Mouse (Mus musculus) embryo, embryonic 10.5 days (tissue): ENCODE data around the gene Rab13.
"Not testable (repeated sequence)": the region's sequence is repeated elsewhere in the genome, so short reads cannot be mapped to it uniquely, and the experiment has no call there.

Experiments
- DNase-seq: peaks from one replicate; pipeline ENCODE4 v3.0.0-alpha.2; 2015; ENCODE audit warnings: low spot score

Rab13 gene

DNA sequence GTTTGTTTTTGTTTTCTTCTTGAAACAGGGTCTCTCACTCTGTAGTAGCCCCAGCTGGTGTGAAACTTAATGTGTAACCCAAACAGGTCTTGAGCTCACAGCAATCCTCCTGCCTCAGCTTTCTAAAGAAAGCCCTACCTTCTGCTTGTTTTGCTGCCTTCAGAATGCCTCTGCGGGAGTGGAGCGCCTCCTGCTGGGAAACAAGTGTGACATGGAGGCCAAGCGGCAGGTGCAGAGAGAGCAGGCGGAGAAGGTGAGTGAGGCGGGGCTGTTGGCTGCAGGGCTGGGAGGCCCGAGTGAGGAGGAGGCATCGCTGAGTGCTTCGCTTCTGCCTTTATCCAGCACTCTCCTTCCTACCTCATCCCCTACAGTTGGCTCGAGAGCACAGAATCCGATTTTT is 10.8 kb downstream of the Rab13 start:
- DNase-seq = no peak

- no peak for DNase-seq
Measured at GRCm38 (mm10) chr3:90231075-90231474, 17.6 kb downstream of the Rab13 start.

GRCm38 (mm10) chr3:90231507-90232333 is 18.2 kb downstream of the Rab13 start, which contains the start of gene Jtb:
Jtb (plus strand) TSS chr3:90231597.
- DNase-seq = peak; percentile 96

- no peak for DNase-seq
Measured at GRCm38 (mm10) chr3:90241251-90241650, 27.8 kb downstream of the Rab13 start.

- DNase-seq = no peak
Measured at GRCm38 (mm10) chr3:90241669-90242358, 28.3 kb downstream of the Rab13 start.

GRCm38 (mm10) chr3:90242984-90243775 is 29.7 kb downstream of the Rab13 start, which contains the start of gene Creb3l4:
Creb3l4 (minus strand) TSS chr3:90243512.
- peak; percentile 87 for DNase-seq

DNA sequence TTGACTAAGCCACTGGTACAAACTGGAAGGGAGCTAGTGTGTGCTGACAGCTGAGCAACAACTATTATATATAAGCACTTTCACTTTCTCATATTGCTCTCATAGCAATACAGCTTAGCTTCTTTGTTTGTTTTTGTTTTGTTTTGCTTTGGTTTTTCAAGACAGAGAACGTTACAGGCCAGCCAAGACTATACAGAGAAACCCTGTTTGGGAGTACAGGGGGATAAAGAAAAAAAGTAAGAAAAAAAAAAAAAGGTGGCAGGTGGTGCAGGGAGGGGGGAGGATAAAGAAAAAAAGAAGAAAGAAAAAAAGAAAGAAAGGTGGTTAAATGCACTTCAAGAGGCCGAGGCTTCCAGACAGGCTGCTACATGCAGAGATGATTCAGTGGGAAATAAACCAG is 31.9 kb downstream of the Rab13 start:
- DNase-seq = no peak

DNA sequence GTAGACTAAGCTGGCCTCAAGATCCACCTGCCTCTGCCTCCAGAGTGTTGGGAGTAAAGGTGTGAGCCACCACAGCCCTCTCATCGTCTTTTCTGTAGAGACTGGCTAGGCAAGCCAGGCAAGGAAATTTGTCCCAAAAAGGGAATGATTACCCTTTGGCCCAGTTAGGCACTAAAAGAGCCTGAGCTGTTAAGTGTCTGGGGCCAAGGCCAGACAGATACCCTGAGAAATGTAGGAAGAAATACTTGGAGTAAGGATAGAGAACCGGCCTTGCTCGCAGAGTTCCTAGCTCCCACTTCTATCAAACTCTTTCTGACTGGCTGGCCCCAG is 34.1 kb downstream of the Rab13 start:
- DNase-seq = no peak

DNA sequence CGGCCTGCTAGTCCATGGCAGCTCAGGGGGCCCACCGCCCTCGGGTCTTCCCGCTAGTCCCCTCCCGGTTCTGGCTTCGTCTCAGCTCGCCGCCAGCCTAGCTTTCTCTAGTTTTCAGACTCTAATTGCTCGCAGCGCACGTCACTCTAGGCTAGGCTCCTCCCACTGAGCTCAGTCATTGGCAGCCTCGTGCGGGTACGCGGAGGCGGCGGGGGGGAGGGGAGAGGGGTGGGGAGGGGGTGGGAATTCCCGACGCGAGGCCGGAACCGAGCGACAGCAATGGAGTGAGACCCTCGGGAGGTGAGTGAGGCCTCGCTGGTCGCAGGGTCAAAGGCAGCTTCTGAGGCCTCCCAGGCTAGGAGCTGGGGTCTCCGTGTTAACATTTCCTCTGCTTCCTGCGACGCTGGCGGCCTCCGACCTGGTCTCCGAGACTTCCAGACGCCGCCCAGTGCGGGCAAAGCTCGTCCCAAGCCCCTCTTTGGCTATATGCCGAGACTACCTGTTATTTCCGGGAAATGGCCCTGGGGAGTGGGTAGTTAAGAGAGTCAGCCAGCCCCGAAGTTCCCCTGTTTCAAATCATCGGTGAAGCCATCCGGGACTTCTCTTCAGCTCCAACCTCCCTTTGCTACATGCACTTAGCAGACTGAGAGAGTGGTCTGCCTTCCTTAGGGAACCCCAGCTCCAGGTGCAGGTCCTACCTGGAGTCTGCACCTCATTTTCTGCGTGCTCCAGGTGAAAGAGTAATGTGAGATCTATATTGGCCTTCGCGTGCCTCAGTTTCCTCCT is 34.7 kb downstream of the Rab13 start, which contains the start of gene Slc39a1:
TSS of gene Slc39a1 (plus strand) at position 213 of the 786 bp plus-strand sequence.
- peak; percentile 99 for DNase-seq

- DNase-seq = peak; percentile 28
Measured at GRCm38 (mm10) chr3:90248746-90249100, 35.2 kb downstream of the Rab13 start.

GRCm38 (mm10) chr3:90250791-90251190 is 37.3 kb downstream of the Rab13 start:
- DNase-seq = no peak

DNA sequence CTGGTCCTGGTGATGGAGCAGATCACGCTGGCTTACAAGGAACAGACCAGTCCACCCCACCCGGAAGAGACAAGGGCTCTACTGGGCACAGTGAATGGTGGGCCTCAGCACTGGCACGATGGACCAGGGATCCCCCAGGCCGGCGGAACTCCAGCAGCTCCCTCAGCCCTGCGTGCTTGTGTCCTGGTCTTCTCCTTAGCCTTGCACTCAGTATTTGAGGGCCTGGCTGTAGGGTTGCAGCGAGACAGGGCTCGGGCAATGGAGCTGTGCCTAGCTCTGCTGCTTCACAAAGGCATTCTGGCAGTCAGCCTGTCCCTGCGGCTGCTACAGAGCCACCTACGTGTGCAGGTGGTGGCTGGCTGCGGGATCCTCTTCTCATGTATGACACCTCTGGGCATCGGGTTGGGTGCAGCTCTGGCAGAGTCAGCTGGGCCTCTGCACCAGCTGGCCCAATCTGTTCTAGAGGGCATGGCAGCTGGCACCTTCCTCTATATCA is 38.3 kb downstream of the Rab13 start:
- not testable (repeated sequence) for DNase-seq

DNA sequence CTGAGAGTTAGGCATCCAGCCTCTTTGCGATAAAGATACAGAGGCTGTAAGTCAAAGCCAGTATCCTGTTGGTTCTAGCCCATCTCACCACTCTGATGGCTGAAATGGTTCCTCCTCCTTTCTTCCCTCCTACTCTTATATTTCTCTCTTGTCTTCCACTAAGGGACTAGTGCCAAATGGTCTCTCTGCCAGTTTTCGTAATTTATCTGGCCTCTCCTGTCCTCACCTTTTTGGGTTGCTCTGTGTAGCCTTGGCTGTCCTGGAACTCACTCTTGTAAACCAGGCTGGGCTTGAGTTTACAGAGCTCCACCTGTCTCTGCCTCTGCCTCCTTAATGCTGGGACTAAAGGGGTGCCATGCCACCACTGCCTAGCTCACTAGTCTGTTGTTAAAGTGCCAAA is 39.2 kb downstream of the Rab13 start:
- not testable (repeated sequence) for DNase-seq

- not testable (repeated sequence) for DNase-seq
Measured at GRCm38 (mm10) chr3:90253174-90253573, 39.7 kb downstream of the Rab13 start.

- peak; percentile 98 for DNase-seq
Measured at GRCm38 (mm10) chr3:90253653-90254418, 40.3 kb downstream of the Rab13 start, which contains the start of gene Crtc2. Crtc2 (plus strand) TSS chr3:90254163.

DNA sequence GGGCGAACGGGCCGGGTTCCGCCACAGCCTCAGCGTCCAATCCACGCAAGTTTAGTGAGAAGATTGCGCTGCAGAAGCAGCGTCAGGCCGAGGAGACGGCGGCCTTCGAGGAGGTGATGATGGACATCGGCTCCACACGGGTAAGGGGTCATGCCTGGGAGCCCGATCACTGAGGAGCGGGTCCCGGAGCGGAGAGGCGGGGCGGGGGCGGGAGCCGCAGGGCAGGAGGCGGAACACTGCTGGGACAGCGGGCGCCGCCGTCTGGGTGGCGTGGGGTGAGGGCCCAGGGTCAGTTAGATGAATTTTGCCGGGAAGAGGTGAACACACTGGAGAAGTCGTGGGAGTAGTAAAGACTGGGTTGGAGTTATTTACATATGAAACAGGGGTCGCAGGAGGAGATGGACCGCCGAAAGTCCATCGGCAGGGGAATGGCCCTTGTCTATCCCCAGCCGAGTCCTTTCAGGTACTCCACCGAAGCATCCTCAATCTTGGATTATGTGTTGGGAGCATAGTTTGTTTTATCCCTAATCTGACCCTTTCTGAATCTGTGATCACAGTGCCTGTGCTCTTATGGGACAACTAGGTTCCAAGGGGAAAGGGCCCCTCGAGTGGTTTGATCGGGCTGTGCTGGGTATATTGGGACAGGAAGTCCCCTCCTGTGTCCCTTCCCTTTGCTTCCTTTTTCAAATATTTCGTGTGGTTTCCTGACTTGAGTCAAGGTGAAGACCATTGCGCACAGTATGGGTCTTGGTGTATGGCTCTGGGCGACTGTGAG is 41.1 kb downstream of the Rab13 start:
- peak; percentile 53 for DNase-seq

GRCm38 (mm10) chr3:90255194-90255565 is 41.7 kb downstream of the Rab13 start:
- DNase-seq = no peak

DNA sequence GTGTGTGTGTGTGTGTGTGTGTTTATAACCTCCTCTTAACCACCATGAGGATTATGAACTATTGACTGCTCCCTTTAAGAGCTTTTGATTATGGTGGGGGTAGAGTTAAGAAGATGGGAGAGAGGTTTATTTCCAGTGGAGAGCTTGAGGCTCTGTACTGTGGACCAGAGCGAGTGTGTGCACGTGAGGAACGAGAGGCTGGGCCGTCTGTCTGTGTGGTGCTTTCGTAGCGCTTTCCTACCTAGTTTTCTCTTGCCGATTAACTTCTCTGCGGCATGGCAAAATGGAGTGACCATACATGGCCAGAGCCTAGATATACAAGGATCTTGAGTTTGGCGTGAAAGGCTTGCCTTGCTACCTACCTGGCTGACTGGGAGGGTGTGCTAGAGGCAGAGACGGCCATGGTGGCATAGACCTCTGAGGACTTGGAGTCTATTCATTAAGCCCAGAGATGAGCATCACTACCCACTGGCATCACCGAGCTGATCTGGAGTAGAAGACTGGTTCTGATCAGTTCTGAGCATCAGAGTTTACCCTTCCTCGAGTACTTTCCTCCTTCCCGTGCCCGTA is 42.4 kb downstream of the Rab13 start:
- no peak for DNase-seq

DNA sequence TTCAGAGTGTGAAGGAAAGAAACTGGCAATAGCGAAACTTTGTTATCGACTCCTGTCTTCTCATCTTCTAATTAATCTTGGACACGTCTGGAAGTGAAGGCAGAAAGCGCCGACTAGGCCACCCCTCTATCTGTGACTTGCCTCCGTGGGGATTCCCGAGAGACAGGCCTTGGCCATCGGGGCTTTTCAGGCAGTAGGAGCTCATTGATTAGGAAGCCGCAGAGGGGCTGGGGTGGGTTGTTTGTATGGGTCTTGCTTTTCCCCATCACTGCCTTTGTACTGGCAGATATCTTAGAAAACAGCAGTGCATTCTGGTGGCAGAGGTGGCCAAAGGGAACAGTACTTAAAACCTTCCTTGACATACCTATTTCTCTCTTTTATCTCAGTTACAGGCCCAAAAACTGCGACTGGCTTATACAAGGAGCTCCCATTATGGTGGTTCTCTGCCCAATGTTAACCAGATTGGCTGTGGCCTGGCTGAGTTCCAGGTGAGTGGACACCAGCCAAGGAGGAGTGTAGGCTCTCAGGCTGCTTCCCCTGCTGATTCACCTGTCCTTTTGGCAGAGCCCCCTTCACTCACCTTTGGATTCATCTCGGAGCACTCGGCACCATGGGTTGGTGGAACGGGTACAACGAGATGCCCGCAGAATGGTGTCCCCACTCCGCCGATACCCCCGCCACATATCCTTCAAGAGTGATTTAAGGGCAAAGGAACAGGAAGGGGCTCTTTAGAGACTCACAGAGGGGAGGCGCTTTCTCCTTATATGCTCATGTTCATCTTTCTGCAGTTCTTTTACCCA is 43.4 kb downstream of the Rab13 start:
- no peak for DNase-seq
